Mouse (Mus musculus): Measurements from ENCODE around the gene Cyp27b1. TPM values are rescaled to one million over a fixed set of nuclear protein-coding genes. Genes with fewer than 3 reads are reported as not detected.

Gene Cyp27b1
- polyA plus RNA-seq, 1 experiment: not detected

- Histone ChIP-seq H3K4me1 (ENCODE audit: control insufficient read depth, insufficient read depth, low read length) (peaks cover 2% of the 10 kb centered on the region; the same call in 1 of the 2 replicates), H3K27ac (ENCODE audit: insufficient read depth, low read depth, low read length) (no peak within 1 kb of the TSS), H3K4me3 (ENCODE audit: insufficient read depth, low read depth, low read length) (peak within 1 kb of the TSS; percentile 69)
- WGBS: 5% methylated on average over 56 of the region's 56 CpGs
- TF ChIP-seq POLR2A (IDR thresholded peaks at IDR 0.05; ENCODE audit: insufficient read depth, low read depth, low read length) (peak; percentile 53), CTCF (IDR thresholded peaks at IDR 0.05; ENCODE audit: insufficient read depth, low read depth, low read length) (peak; percentile 95)
Measured at GRCm38 (mm10) chr10:127030336-127031296, 17.4 kb upstream of the Cyp27b1 start, which contains the start of gene Tsfm. Gene Tsfm, minus strand, starts transcription at chr10:127030840.

GRCm38 (mm10) chr10:127033301-127033741, 14.7 kb upstream of the Cyp27b1 start:
- TF ChIP-seq CTCF (IDR thresholded peaks at IDR 0.05; ENCODE audit: insufficient read depth, low read depth, low read length) (no peak), POLR2A (IDR thresholded peaks at IDR 0.05; ENCODE audit: insufficient read depth, low read depth, low read length) (no peak)
- H3K4me1 ChIP-seq (ENCODE audit: control insufficient read depth, insufficient read depth, low read length): peaks cover 2% of the 10 kb centered on the region; the same call in 1 of the 2 replicates
- 86% methylated on average over 7 of the region's 8 CpGs for WGBS
- H3K27ac ChIP-seq (ENCODE audit: insufficient read depth, low read depth, low read length): no peak overlapping the region
- H3K4me3 ChIP-seq (ENCODE audit: insufficient read depth, low read depth, low read length): no peak overlapping the region

DNA sequence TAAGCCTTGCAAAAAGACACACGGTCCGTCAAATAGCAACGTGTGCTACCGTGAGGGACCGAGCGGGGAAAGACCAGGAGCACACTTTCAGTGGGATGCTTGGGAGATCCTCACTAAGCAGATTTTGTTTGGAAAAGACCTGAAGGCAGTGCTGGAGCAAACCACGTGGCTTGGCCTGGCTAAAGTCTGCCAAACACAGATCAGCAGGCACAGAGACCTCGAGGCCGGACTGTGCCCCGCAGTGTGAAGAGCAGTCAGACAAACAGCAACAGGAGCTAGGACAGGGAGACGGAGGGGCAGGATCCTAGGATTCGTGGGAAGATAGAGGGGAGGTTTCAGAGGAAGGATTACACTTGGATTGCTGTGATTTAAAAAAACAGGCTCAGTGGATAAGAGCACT, 11.8 kb upstream of the Cyp27b1 start:
- TF ChIP-seq POLR2A (IDR thresholded peaks at IDR 0.05; ENCODE audit: insufficient read depth, low read depth, low read length) (no peak), CTCF (IDR thresholded peaks at IDR 0.05; ENCODE audit: insufficient read depth, low read depth, low read length) (no peak)

DNA sequence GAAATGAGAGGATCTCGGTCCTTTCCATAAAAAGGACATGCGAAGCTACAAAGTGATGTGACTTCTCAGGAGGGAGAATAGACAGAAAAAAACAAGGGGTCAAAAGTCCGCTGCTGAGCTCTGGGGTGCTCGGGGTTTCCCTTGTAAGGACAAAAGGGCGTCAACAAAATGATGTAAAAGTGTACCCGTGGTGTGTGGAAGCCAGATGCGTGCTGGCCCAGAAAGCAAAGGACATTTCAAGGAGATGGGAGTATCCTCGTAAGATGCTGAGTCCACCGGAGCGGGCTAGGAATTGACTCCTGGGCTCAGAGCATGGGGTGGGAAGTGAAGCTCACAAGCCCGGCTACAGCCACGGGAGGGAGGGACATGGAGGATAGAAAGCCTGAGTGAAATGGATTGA, 10.4 kb upstream of the Cyp27b1 start:
- no peaks in the 10 kb centered on the region for H3K4me1 ChIP-seq (ENCODE audit: control insufficient read depth, insufficient read depth, low read length)
- TF ChIP-seq CTCF (IDR thresholded peaks at IDR 0.05; ENCODE audit: insufficient read depth, low read depth, low read length) (no peak), POLR2A (IDR thresholded peaks at IDR 0.05; ENCODE audit: insufficient read depth, low read depth, low read length) (no peak)
- no peak overlapping the region for H3K4me3 ChIP-seq (ENCODE audit: insufficient read depth, low read depth, low read length)
- no peak overlapping the region for H3K27ac ChIP-seq (ENCODE audit: insufficient read depth, low read depth, low read length)
- 73% methylated on average over 12 of the region's 12 CpGs for WGBS

More for the DNA sequence above, 11.8 kb upstream of the Cyp27b1 start:
- WGBS: 79% methylated on average over 12 of the region's 12 CpGs
- H3K27ac ChIP-seq (ENCODE audit: insufficient read depth, low read depth, low read length): no peak overlapping the region
- H3K4me3 ChIP-seq (ENCODE audit: insufficient read depth, low read depth, low read length): no peak overlapping the region
- H3K4me1 ChIP-seq (ENCODE audit: control insufficient read depth, insufficient read depth, low read length): no peaks in the 10 kb centered on the region

GRCm38 (mm10) chr10:127040569-127041214, 7.4 kb upstream of the Cyp27b1 start:
- H3K4me3 ChIP-seq (ENCODE audit: insufficient read depth, low read depth, low read length): peak overlapping the region; percentile 98
- WGBS: 2% methylated on average over 20 of the region's 20 CpGs
- TF ChIP-seq POLR2A (IDR thresholded peaks at IDR 0.05; ENCODE audit: insufficient read depth, low read depth, low read length): no peak
- 0 out of 2 replicates have a peak, but pooled peaks have one; percentile 21 for TF ChIP-seq CTCF (IDR thresholded peaks at IDR 0.05; ENCODE audit: insufficient read depth, low read depth, low read length)
- no peaks in the 10 kb centered on the region for H3K4me1 ChIP-seq (ENCODE audit: control insufficient read depth, insufficient read depth, low read length)
- no peak overlapping the region for H3K27ac ChIP-seq (ENCODE audit: insufficient read depth, low read depth, low read length)

GRCm38 (mm10) chr10:127041274-127041766, 6.7 kb upstream of the Cyp27b1 start, which contains the start of the genes Mettl1 and Eef1akmt3:
Gene Mettl1, plus strand, starts transcription at chr10:127041414.
Gene Eef1akmt3, minus strand, starts transcription at chr10:127041513.
- no peak within 1 kb of the TSS for H3K27ac ChIP-seq (ENCODE audit: insufficient read depth, low read depth, low read length)
- no peaks in the 10 kb centered on the region for H3K4me1 ChIP-seq (ENCODE audit: control insufficient read depth, insufficient read depth, low read length)
- TF ChIP-seq POLR2A (IDR thresholded peaks at IDR 0.05; ENCODE audit: insufficient read depth, low read depth, low read length) (no peak), CTCF (IDR thresholded peaks at IDR 0.05; ENCODE audit: insufficient read depth, low read depth, low read length) (no peak)
- WGBS: under 1% methylated on average over 28 of the region's 28 CpGs
- peak within 1 kb of the TSS; percentile 98 for H3K4me3 ChIP-seq (ENCODE audit: insufficient read depth, low read depth, low read length)

- no peak for TF ChIP-seq CTCF (IDR thresholded peaks at IDR 0.05; ENCODE audit: insufficient read depth, low read depth, low read length)
- 0 out of 2 replicates have a peak, but pooled peaks have one; percentile 33 for TF ChIP-seq POLR2A (IDR thresholded peaks at IDR 0.05; ENCODE audit: insufficient read depth, low read depth, low read length)
- peak overlapping the region; percentile 98 for H3K4me3 ChIP-seq (ENCODE audit: insufficient read depth, low read depth, low read length)
- no peaks in the 10 kb centered on the region for H3K4me1 ChIP-seq (ENCODE audit: control insufficient read depth, insufficient read depth, low read length)
- H3K27ac ChIP-seq (ENCODE audit: insufficient read depth, low read depth, low read length): no peak overlapping the region
- 1% methylated on average over 44 of the region's 44 CpGs for WGBS
Measured at GRCm38 (mm10) chr10:127041774-127042338, 6.2 kb upstream of the Cyp27b1 start.

- TF ChIP-seq CTCF (IDR thresholded peaks at IDR 0.05; ENCODE audit: insufficient read depth, low read depth, low read length) (no peak), POLR2A (IDR thresholded peaks at IDR 0.05; ENCODE audit: insufficient read depth, low read depth, low read length) (no peak)
- peak overlapping the region; percentile 98; the same call in 1 of the 2 replicates for H3K4me3 ChIP-seq (ENCODE audit: insufficient read depth, low read depth, low read length)
- no peak overlapping the region for H3K27ac ChIP-seq (ENCODE audit: insufficient read depth, low read depth, low read length)
- 13% methylated on average over 5 of the region's 5 CpGs for WGBS
- no peaks in the 10 kb centered on the region for H3K4me1 ChIP-seq (ENCODE audit: control insufficient read depth, insufficient read depth, low read length)
Measured at GRCm38 (mm10) chr10:127042468-127043115, 5.5 kb upstream of the Cyp27b1 start.

All from olfactory bulb, adult 2 months (tissue).